Mouse (Mus musculus) retina, embryonic 14.5 days (tissue): ENCODE results near the gene Tenm2.
A peak's percentile ranks its signal among the peaks of the same experiment; 100 is the strongest.

Experiments
- DNase-seq: peaks from one replicate; pipeline ENCODE4 v3.0.0-alpha.2; 2015; ENCODE audit warnings: low spot score

Tenm2 gene

GRCm38 (mm10) chr11:35979733-35980410 is 1255.9 kb downstream of the Tenm2 start:
- peak; percentile 34 for DNase-seq

GRCm38 (mm10) chr11:35979266-35979732 is 1256.5 kb downstream of the Tenm2 start:
- no peak for DNase-seq

GRCm38 (mm10) chr11:35977796-35978195 is 1258.0 kb downstream of the Tenm2 start:
- DNase-seq = no peak

GRCm38 (mm10) chr11:35977096-35977495 is 1258.7 kb downstream of the Tenm2 start:
- DNase-seq = no peak

GRCm38 (mm10) chr11:35976482-35976881 is 1259.3 kb downstream of the Tenm2 start:
- no peak for DNase-seq

- no peak for DNase-seq
Measured at GRCm38 (mm10) chr11:35974632-35975450, 1260.9 kb downstream of the Tenm2 start.

- DNase-seq = no peak
Measured at GRCm38 (mm10) chr11:35973135-35973534, 1262.6 kb downstream of the Tenm2 start.

GRCm38 (mm10) chr11:35972270-35972931 is 1263.4 kb downstream of the Tenm2 start:
- DNase-seq = peak; percentile 20

GRCm38 (mm10) chr11:35970806-35971705 is 1264.7 kb downstream of the Tenm2 start:
- no peak for DNase-seq

GRCm38 (mm10) chr11:35968291-35968690 is 1267.5 kb downstream of the Tenm2 start:
- DNase-seq = no peak

- no peak for DNase-seq
Measured at GRCm38 (mm10) chr11:35963981-35964549, 1271.7 kb downstream of the Tenm2 start.

GRCm38 (mm10) chr11:35963554-35963953 is 1272.2 kb downstream of the Tenm2 start:
- DNase-seq = no peak

GRCm38 (mm10) chr11:35962431-35962830 is 1273.3 kb downstream of the Tenm2 start:
- no peak for DNase-seq

GRCm38 (mm10) chr11:35959270-35959669 is 1276.5 kb downstream of the Tenm2 start:
- DNase-seq = no peak
